Mouse (Mus musculus): ENCODE data around the gene Gan. TPM values are rescaled to one million over a fixed set of nuclear protein-coding genes. Genes with fewer than 3 reads are reported as not detected.

Gene Gan
- total RNA-seq, 1 experiment: 7.9 TPM

DNA sequence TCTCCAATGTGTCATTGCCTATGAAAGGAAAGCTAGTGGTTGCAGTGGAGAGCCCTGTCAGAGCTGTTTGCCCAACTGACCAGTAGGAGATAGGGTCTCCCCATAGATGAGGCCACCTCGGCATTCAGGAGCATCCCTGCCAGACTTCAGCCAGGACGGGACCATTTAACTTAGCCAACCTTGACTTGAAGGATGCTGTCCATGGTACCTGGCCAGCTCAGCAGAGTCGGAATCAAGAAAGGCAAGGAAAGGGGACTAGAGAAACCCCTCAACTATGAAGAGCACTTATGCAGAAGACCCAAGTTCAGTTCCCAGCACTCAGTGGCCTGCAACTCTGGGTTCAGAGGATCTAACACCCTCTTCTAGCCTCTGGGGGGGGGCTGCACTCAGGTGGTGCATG lies 15.8 kb downstream of the Gan start:
- H3K9ac ChIP-seq (ENCODE audit: insufficient read depth, low read depth, low read length, poor library complexity, severe bottlenecking): no peak overlapping the region
- no peak overlapping the region for H3K27ac ChIP-seq (ENCODE audit: insufficient read depth, low read depth, low read length, poor library complexity, severe bottlenecking)
- DNase-seq (ENCODE audit: low read depth, low spot score): no peak
- no peaks in the 10 kb centered on the region for H3K9me3 ChIP-seq (ENCODE audit: control insufficient read depth, insufficient read depth, low read depth, low read length)
- no peaks in the 10 kb centered on the region for H3K4me1 ChIP-seq (ENCODE audit: control insufficient read depth in 2 of 2, insufficient read depth in 2 of 2, low read length in 2 of 2, poor library complexity in 1 of 2)
- TF ChIP-seq MAFK (IDR thresholded peaks at IDR 0.05; ENCODE audit: insufficient read depth, low read depth, low read length) (peak; percentile 40; the same call in 1 of the 2 replicates), CHD2 (IDR thresholded peaks at IDR 0.05; ENCODE audit: low read depth, low read length) (no peak)
- in situ Hi-C loops (cut with MboI; ENCODE audit: low sequenced_read_pairs in 2 of 2, unreplicated experiment in 2 of 2): no loop called here
- no peaks in the 10 kb centered on the region for H3K36me3 ChIP-seq (ENCODE audit: control insufficient read depth, insufficient read depth, low read length, poor library complexity, severe bottlenecking)
- H3K4me3 ChIP-seq (ENCODE audit: insufficient read depth in 1 of 2, low read depth in 1 of 2, low read length in 2 of 2, poor library complexity in 1 of 2, severe bottlenecking in 1 of 2): no peak overlapping the region

- in situ Hi-C loops (cut with MboI; ENCODE audit: low sequenced_read_pairs in 2 of 2, unreplicated experiment in 2 of 2): no loop called here
- Histone ChIP-seq H3K9ac (ENCODE audit: insufficient read depth, low read depth, low read length, poor library complexity, severe bottlenecking) (no peak overlapping the region), H3K9me3 (ENCODE audit: control insufficient read depth, insufficient read depth, low read depth, low read length) (no peaks in the 10 kb centered on the region), H3K4me3 (ENCODE audit: insufficient read depth in 1 of 2, low read depth in 1 of 2, low read length in 2 of 2, poor library complexity in 1 of 2, severe bottlenecking in 1 of 2) (no peak overlapping the region), H3K36me3 (ENCODE audit: control insufficient read depth, insufficient read depth, low read length, poor library complexity, severe bottlenecking) (no peaks in the 10 kb centered on the region), H3K4me1 (ENCODE audit: control insufficient read depth in 2 of 2, insufficient read depth in 2 of 2, low read length in 2 of 2, poor library complexity in 1 of 2) (no peaks in the 10 kb centered on the region), H3K27ac (ENCODE audit: insufficient read depth, low read depth, low read length, poor library complexity, severe bottlenecking) (no peak overlapping the region)
- TF ChIP-seq CHD2 (IDR thresholded peaks at IDR 0.05; ENCODE audit: low read depth, low read length): no peak
- TF ChIP-seq HCFC1 (IDR thresholded peaks at IDR 0.05; ENCODE audit: borderline replicate concordance, insufficient read depth, low read length): no peak
- TF ChIP-seq MAFK (IDR thresholded peaks at IDR 0.05; ENCODE audit: insufficient read depth, low read depth, low read length): no peak
- no peak for TF ChIP-seq ZC3H11A (IDR thresholded peaks at IDR 0.05; ENCODE audit: borderline replicate concordance, low read depth, low read length)
- TF ChIP-seq ZNF384 (IDR thresholded peaks at IDR 0.05; ENCODE audit: low read depth, low read length): no peak
- no peak for DNase-seq (ENCODE audit: low read depth, low spot score)
Observed at GRCm38 (mm10) chr8:117174536-117174935, 16.6 kb downstream of the Gan start.

GRCm38 (mm10) chr8:117176308-117176707 lies 18.4 kb downstream of the Gan start:
- in situ Hi-C loops (cut with MboI; ENCODE audit: low sequenced_read_pairs in 2 of 2, unreplicated experiment in 2 of 2): no loop called here
- H3K9ac ChIP-seq (ENCODE audit: insufficient read depth, low read depth, low read length, poor library complexity, severe bottlenecking): no peak overlapping the region
- no peak for DNase-seq (ENCODE audit: low read depth, low spot score)
- H3K4me3 ChIP-seq (ENCODE audit: insufficient read depth in 1 of 2, low read depth in 1 of 2, low read length in 2 of 2, poor library complexity in 1 of 2, severe bottlenecking in 1 of 2): no peak overlapping the region
- H3K36me3 ChIP-seq (ENCODE audit: control insufficient read depth, insufficient read depth, low read length, poor library complexity, severe bottlenecking): no peaks in the 10 kb centered on the region
- H3K9me3 ChIP-seq (ENCODE audit: control insufficient read depth, insufficient read depth, low read depth, low read length): no peaks in the 10 kb centered on the region
- TF ChIP-seq ZC3H11A (IDR thresholded peaks at IDR 0.05; ENCODE audit: borderline replicate concordance, low read depth, low read length): no peak
- TF ChIP-seq ZNF384 (IDR thresholded peaks at IDR 0.05; ENCODE audit: low read depth, low read length): no peak
- 0 out of 4 replicates have a peak, but pooled peaks cover 0 to 1% of the 10 kb centered on the region in 2 experiments for H3K4me1 ChIP-seq (ENCODE audit: control insufficient read depth in 2 of 2, insufficient read depth in 2 of 2, low read length in 2 of 2, poor library complexity in 1 of 2)
- H3K27ac ChIP-seq (ENCODE audit: insufficient read depth, low read depth, low read length, poor library complexity, severe bottlenecking): no peak overlapping the region

DNA sequence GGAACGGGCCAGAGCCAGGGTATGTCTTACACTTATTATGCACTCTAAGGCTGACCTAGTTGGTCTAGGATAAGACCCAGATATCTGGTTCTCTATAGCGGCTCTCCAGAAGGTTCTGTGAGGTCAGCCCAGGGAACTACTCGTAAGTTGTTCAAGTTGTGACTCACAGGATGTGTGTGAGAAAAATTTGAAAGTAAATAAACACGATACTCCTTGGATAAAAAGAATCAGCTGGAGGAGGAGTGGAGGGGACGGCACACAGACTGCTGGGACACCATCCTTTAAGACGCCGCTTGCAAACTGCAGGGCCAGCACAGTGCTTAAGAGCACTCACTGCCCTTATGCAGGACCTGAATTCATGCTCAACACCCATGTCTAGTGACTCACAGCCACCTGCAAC lies 19.3 kb downstream of the Gan start:
- Histone ChIP-seq H3K27ac (ENCODE audit: insufficient read depth, low read depth, low read length, poor library complexity, severe bottlenecking) (no peak overlapping the region), H3K4me1 (ENCODE audit: control insufficient read depth in 2 of 2, insufficient read depth in 2 of 2, low read length in 2 of 2, poor library complexity in 1 of 2) (peaks cover 0 to 9% of the 10 kb centered on the region in 2 experiments; a peak in 1 of 4 replicates), H3K9me3 (ENCODE audit: control insufficient read depth, insufficient read depth, low read depth, low read length) (no peaks in the 10 kb centered on the region), H3K9ac (ENCODE audit: insufficient read depth, low read depth, low read length, poor library complexity, severe bottlenecking) (no peak overlapping the region), H3K4me3 (ENCODE audit: insufficient read depth in 1 of 2, low read depth in 1 of 2, low read length in 2 of 2, poor library complexity in 1 of 2, severe bottlenecking in 1 of 2) (no peak overlapping the region), H3K36me3 (ENCODE audit: control insufficient read depth, insufficient read depth, low read length, poor library complexity, severe bottlenecking) (no peaks in the 10 kb centered on the region)
- in situ Hi-C loops (cut with MboI; ENCODE audit: low sequenced_read_pairs in 2 of 2, unreplicated experiment in 2 of 2): no loop called here
- TF ChIP-seq ZNF384 (IDR thresholded peaks at IDR 0.05; ENCODE audit: low read depth, low read length) (no peak), MAFK (IDR thresholded peaks at IDR 0.05; ENCODE audit: insufficient read depth, low read depth, low read length) (no peak), CHD2 (IDR thresholded peaks at IDR 0.05; ENCODE audit: low read depth, low read length) (no peak), HCFC1 (IDR thresholded peaks at IDR 0.05; ENCODE audit: borderline replicate concordance, insufficient read depth, low read length) (no peak), ZC3H11A (IDR thresholded peaks at IDR 0.05; ENCODE audit: borderline replicate concordance, low read depth, low read length) (no peak)
- DNase-seq (ENCODE audit: low read depth, low spot score): no peak

DNA sequence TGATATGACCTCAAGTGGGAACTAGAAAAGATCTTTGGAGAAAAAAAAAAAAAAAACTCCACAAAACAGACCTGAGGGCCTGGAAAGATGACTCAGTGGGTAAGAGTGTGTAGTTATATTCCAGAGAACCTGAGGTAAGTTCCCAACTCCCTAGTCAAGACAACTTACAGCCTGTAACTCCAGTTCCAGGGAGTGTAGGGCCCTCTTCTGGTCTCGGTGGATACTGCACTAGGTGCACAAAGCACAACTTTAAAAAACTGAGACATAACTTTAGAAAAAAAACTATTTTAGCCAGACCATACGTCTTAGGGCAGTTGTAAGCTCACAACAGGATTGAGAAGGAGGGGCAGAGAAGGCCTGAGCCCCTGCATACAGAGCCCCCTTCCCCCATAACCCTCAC lies 20.1 kb downstream of the Gan start:
- H3K27ac ChIP-seq (ENCODE audit: insufficient read depth, low read depth, low read length, poor library complexity, severe bottlenecking): no peak overlapping the region
- H3K36me3 ChIP-seq (ENCODE audit: control insufficient read depth, insufficient read depth, low read length, poor library complexity, severe bottlenecking): no peaks in the 10 kb centered on the region
- TF ChIP-seq ZC3H11A (IDR thresholded peaks at IDR 0.05; ENCODE audit: borderline replicate concordance, low read depth, low read length): peak; percentile 19; the same call in 1 of the 2 replicates
- no peak for TF ChIP-seq CHD2 (IDR thresholded peaks at IDR 0.05; ENCODE audit: low read depth, low read length)
- no peaks in the 10 kb centered on the region for H3K9me3 ChIP-seq (ENCODE audit: control insufficient read depth, insufficient read depth, low read depth, low read length)
- no peak overlapping the region for H3K4me3 ChIP-seq (ENCODE audit: insufficient read depth in 1 of 2, low read depth in 1 of 2, low read length in 2 of 2, poor library complexity in 1 of 2, severe bottlenecking in 1 of 2)
- no peak overlapping the region for H3K9ac ChIP-seq (ENCODE audit: insufficient read depth, low read depth, low read length, poor library complexity, severe bottlenecking)
- no peak for DNase-seq (ENCODE audit: low read depth, low spot score)
- in situ Hi-C loops (cut with MboI; ENCODE audit: low sequenced_read_pairs in 2 of 2, unreplicated experiment in 2 of 2): no loop called here
- peaks cover 0 to 9% of the 10 kb centered on the region in 2 experiments; a peak in 1 of 4 replicates for H3K4me1 ChIP-seq (ENCODE audit: control insufficient read depth in 2 of 2, insufficient read depth in 2 of 2, low read length in 2 of 2, poor library complexity in 1 of 2)
